Mouse (Mus musculus): ENCODE data around the gene Grb10. TPM values are rescaled to one million over a fixed set of nuclear protein-coding genes. Genes with fewer than 3 reads are reported as not detected.

The Grb10 gene
- polyA plus RNA-seq, 1 experiment, result 27.4 TPM

DNA sequence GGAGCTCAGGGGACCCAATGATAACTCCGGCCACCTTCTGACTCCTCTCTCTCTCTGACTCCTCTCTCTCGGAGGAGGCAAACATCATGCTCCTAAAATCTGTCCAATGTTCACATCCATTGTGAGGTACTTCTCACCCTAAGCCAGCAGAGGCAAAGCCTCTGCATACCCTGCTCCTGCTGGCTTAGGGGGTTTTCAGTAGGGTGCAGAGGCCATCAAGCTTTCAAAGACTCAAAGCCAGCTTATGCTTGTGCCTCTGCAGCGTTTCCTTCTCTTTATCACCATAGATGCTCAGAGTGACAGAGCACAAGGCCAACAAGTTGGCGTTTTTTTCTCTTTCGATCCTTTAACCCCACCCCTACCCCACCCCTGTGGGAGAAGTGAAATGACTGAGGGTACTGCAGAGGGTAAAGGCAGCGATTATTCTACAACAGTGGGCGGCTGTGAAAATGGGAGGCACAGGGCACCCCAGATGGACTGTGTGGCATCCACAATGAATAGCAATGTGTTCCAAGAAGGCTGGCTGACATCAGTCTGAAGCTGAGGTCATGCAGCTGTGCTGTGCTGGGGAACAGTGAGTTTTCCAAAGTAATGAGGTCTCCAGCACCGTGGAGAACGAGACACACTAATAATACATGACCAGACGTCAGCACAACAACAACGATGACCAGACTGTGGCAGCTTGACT is 106.2 kb downstream of the Grb10 start:
- 66% methylated on average over 11 of the region's 11 CpGs for WGBS
- no peak for DNase-seq
- H3K4me1 ChIP-seq (ENCODE audit: control insufficient read depth, insufficient read depth, low read length), result no peaks in the 10 kb centered on the region
- TF ChIP-seq POLR2A (IDR thresholded peaks at IDR 0.05; ENCODE audit: borderline replicate concordance, extremely low read depth, low read depth, low read length), result no peak
- no peak for TF ChIP-seq CTCF (IDR thresholded peaks at IDR 0.05; ENCODE audit: insufficient read depth, low read length)
- H3K4me3 ChIP-seq (replicated peaks; ENCODE audit: extremely low read depth, low read depth, low read length), result no peak overlapping the region

- DNase-seq, result no peak
- WGBS, result 69% methylated on average over 5 of the region's 5 CpGs
- no peaks in the 10 kb centered on the region for H3K4me1 ChIP-seq (ENCODE audit: control insufficient read depth, insufficient read depth, low read length)
- TF ChIP-seq POLR2A (IDR thresholded peaks at IDR 0.05; ENCODE audit: borderline replicate concordance, extremely low read depth, low read depth, low read length) (no peak), CTCF (IDR thresholded peaks at IDR 0.05; ENCODE audit: insufficient read depth, low read length) (no peak)
- no peak overlapping the region for H3K4me3 ChIP-seq (replicated peaks; ENCODE audit: extremely low read depth, low read depth, low read length)
Measured at GRCm38 (mm10) chr11:11931688-11932087, 106.8 kb downstream of the Grb10 start.

DNA sequence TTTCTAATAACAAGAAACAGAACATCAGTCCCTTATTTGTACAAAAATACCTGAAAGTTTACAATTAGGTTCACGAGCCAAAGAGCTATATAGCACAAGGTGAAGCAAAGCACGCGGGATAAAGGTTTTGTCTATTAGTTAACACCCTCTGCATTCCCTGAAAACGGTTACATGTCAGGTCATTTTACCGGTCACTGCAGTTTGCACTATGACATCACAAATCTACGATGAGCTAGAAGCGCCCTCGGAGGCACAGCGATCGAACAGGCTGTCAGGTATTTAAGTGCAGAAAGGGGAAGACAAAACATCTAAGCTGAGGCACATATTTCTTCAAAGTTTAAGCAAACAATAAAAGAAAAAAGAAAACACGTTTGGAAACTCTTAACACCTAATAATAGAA is 108.0 kb downstream of the Grb10 start:
- Histone ChIP-seq H3K4me1 (ENCODE audit: control insufficient read depth, insufficient read depth, low read length) (no peaks in the 10 kb centered on the region), H3K4me3 (replicated peaks; ENCODE audit: extremely low read depth, low read depth, low read length) (no peak overlapping the region)
- 81% methylated on average over 11 of the region's 11 CpGs for WGBS
- no peak for DNase-seq
- TF ChIP-seq CTCF (IDR thresholded peaks at IDR 0.05; ENCODE audit: insufficient read depth, low read length) (no peak), POLR2A (IDR thresholded peaks at IDR 0.05; ENCODE audit: borderline replicate concordance, extremely low read depth, low read depth, low read length) (no peak)

DNA sequence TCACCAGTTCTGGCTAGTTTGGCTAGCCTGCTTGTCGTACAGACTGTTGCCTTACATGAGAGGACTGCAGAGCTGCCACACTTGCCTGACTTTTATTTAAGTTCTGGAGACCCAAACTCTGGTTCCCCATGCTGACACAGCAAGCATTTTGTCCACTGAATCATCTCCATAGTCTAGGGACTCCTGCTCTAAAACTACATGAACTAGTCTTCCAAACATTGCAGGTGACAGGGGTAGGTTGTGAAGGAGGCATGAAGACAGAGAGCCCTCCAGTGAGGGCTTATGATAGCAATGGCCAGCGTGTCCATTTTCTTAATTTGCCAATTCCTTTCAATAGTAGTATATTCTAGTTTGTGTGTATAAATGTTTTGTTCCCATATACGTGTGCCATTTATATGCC is 109.4 kb downstream of the Grb10 start:
- TF ChIP-seq POLR2A (IDR thresholded peaks at IDR 0.05; ENCODE audit: borderline replicate concordance, extremely low read depth, low read depth, low read length) (no peak), CTCF (IDR thresholded peaks at IDR 0.05; ENCODE audit: insufficient read depth, low read length) (no peak)
- no peaks in the 10 kb centered on the region for H3K4me1 ChIP-seq (ENCODE audit: control insufficient read depth, insufficient read depth, low read length)
- no peak overlapping the region for H3K4me3 ChIP-seq (replicated peaks; ENCODE audit: extremely low read depth, low read depth, low read length)
- no peak for DNase-seq
- WGBS, result 84% methylated on average over 3 of the region's 3 CpGs

- 79% methylated on average over 2 of the region's 2 CpGs for WGBS
- Histone ChIP-seq H3K4me1 (ENCODE audit: control insufficient read depth, insufficient read depth, low read length) (no peaks in the 10 kb centered on the region), H3K4me3 (replicated peaks; ENCODE audit: extremely low read depth, low read depth, low read length) (no peak overlapping the region)
- no peak for TF ChIP-seq POLR2A (IDR thresholded peaks at IDR 0.05; ENCODE audit: borderline replicate concordance, extremely low read depth, low read depth, low read length)
- DNase-seq, result no peak
Measured at GRCm38 (mm10) chr11:11928586-11928985, 109.9 kb downstream of the Grb10 start.

DNA sequence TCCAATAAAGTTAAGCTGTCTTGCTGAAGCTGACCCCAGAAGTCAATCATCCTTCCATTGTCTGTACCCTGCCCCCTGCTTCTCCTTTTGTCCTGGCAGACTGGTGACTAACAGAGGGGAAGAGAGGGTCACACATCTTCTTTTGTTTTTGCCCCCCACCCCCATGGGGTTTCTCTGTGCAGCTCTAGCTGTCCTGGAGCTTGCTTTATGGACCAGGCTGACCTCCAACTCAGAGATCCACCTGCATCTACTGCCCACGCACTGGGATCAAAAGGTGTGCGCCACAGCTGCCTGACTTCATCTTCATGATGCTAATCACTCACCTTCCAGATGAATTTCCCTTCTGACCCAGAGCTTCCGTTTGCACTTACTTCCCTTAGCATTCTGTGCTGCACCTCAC is 114.6 kb downstream of the Grb10 start:
- no peak for DNase-seq
- no peak for TF ChIP-seq POLR2A (IDR thresholded peaks at IDR 0.05; ENCODE audit: borderline replicate concordance, extremely low read depth, low read depth, low read length)
- no peak for TF ChIP-seq CTCF (IDR thresholded peaks at IDR 0.05; ENCODE audit: insufficient read depth, low read length)
- no peak overlapping the region for H3K4me3 ChIP-seq (replicated peaks; ENCODE audit: extremely low read depth, low read depth, low read length)
- H3K4me1 ChIP-seq (ENCODE audit: control insufficient read depth, insufficient read depth, low read length), result no peaks in the 10 kb centered on the region
- 67% methylated on average over 3 of the region's 3 CpGs for WGBS

GRCm38 (mm10) chr11:11923345-11923744 is 115.1 kb downstream of the Grb10 start:
- no peak for TF ChIP-seq POLR2A (IDR thresholded peaks at IDR 0.05; ENCODE audit: borderline replicate concordance, extremely low read depth, low read depth, low read length)
- WGBS, result 74% methylated on average over 3 of the region's 3 CpGs
- Histone ChIP-seq H3K4me1 (ENCODE audit: control insufficient read depth, insufficient read depth, low read length) (no peaks in the 10 kb centered on the region), H3K4me3 (replicated peaks; ENCODE audit: extremely low read depth, low read depth, low read length) (no peak overlapping the region)
- DNase-seq, result no peak

DNA sequence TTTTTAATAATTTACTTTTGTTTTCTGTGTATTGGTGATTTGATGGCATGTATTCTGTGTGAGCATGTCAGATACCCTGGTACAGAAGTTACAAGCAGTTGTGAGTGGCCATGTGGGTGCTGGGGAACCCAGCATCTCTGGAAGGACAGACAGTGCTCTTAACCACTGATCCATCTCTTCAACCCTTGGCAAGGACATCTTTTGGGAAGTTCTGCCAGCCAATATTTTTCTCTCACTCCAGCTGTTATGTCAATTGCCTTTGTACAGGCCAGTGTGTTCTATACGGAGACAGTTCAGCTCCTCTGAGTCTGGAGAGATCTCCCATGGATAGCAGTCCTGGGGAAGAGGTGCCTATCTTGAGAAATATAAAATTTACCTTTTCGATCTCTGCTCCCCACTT is 116.4 kb downstream of the Grb10 start:
- TF ChIP-seq CTCF (IDR thresholded peaks at IDR 0.05; ENCODE audit: insufficient read depth, low read length) (no peak), POLR2A (IDR thresholded peaks at IDR 0.05; ENCODE audit: borderline replicate concordance, extremely low read depth, low read depth, low read length) (no peak)
- no peak for DNase-seq
- H3K4me3 ChIP-seq (replicated peaks; ENCODE audit: extremely low read depth, low read depth, low read length), result no peak overlapping the region
- H3K4me1 ChIP-seq (ENCODE audit: control insufficient read depth, insufficient read depth, low read length), result no peaks in the 10 kb centered on the region
- WGBS, result 91% methylated on average over 2 of the region's 2 CpGs

GRCm38 (mm10) chr11:11907703-11908413 is 130.6 kb downstream of the Grb10 start:
- no peak for TF ChIP-seq POLR2A (IDR thresholded peaks at IDR 0.05; ENCODE audit: borderline replicate concordance, extremely low read depth, low read depth, low read length)
- no peak for TF ChIP-seq CTCF (IDR thresholded peaks at IDR 0.05; ENCODE audit: insufficient read depth, low read length)
- no peak overlapping the region for H3K4me3 ChIP-seq (replicated peaks; ENCODE audit: extremely low read depth, low read depth, low read length)
- WGBS, result 33% methylated on average over 7 of the region's 7 CpGs
- no peaks in the 10 kb centered on the region; the same call in 1 of the 2 replicates for H3K4me1 ChIP-seq (ENCODE audit: control insufficient read depth, insufficient read depth, low read length)
- DNase-seq, result no peak

DNA sequence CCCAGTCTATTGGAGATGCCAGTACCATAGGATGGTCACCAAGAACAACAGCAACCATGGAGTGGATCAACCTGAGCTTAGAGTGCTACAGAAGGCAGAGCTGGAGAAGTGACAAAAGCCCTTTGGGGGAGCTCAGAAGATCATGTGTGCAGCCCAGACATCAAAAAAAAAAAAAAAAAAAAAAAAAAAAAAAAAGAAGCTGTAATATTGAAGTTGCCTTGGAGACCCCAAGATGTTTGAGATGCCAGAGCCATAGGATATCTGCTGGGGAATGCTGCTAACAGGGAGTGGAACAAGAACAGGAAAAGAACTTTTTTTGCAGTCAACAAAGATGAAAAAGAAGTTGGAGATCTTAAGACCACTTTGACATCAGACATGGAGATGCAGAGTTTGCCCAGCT is 133.0 kb downstream of the Grb10 start:
- Histone ChIP-seq H3K4me1 (ENCODE audit: control insufficient read depth, insufficient read depth, low read length) (no peaks in the 10 kb centered on the region; the same call in 1 of the 2 replicates), H3K4me3 (replicated peaks; ENCODE audit: extremely low read depth, low read depth, low read length) (no peak overlapping the region)
- TF ChIP-seq CTCF (IDR thresholded peaks at IDR 0.05; ENCODE audit: insufficient read depth, low read length) (no peak), POLR2A (IDR thresholded peaks at IDR 0.05; ENCODE audit: borderline replicate concordance, extremely low read depth, low read depth, low read length) (no peak)
- no peak for DNase-seq

Data from lung, adult 2 months (tissue).